Mouse (Mus musculus) cortical plate, adult 2 months (tissue): ENCODE measurements at regions not wholly inside any gene's neighbourhood (a gene's known extent, or its start where the extent isn't known, plus 50 kb on each side); places are given as distances from the start of the nearest gene placed in this dataset.

Experiments used
- CTCF ChIP-seq: fragments of 200-500 bp; IDR thresholded peaks from 2 replicates; pipeline ENCODE4 v1.5.1; 2011; ENCODE audit warnings: mild to moderate bottlenecking, control low read depth, low read length; ENCODE audit not compliant: insufficient read depth; ENCODE audit errors: extremely low read depth
- POLR2A ChIP-seq: fragments of 200-500 bp; IDR thresholded peaks from 2 replicates; pipeline ENCODE4 v1.6.1; 2011; ENCODE audit warnings: mild to moderate bottlenecking, low read length, control low read depth; ENCODE audit not compliant: insufficient read depth; ENCODE audit errors: extremely low read depth

- no peak for TF ChIP-seq CTCF
- TF ChIP-seq POLR2A, result no peak
Observed at GRCm38 (mm10) chr15:56045510-56046245, 1431.7 kb downstream of the Slc22a22 start.
